Mouse (Mus musculus): ENCODE measurements around the gene Ap1b1.

DNA sequence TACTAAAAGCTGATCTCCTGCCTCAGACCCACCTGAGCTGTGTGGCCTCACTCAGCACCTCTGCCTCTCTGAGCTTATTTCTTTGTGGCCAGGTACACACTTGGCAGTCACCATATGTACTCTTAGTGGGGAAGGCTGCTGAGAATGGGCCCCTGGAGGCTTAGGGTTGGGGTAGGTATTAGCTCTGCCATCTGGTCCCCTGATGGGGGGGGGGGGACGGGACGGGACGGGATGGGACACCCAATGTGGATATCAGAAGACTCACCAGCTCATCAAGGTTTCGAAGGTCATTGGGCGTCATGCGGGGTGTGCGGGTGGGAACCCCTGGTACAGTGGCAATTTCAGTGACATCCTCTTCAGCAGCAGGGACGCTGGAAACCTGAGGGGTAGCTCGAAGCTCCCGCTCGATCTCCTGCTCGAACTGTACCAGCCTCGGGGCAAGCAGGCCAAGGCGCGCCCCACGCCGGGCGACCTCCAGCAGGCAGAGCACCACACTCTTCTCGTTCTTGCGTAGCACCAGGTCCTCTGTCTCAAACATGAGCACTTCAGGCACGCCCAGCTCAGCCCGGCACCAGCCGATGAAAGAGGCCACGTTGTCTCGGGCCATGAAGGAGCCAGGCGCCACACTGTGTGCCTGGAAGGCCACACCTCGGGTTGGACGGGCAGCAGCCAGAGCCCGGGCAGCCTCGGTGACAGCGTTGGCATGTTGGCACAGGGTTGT lies 77.1 kb downstream of the Ap1b1 start:
- TF ChIP-seq POLR2A (IDR thresholded peaks at IDR 0.05; ENCODE audit: borderline replicate concordance, low read depth, low read length) (no peak), CTCF (IDR thresholded peaks at IDR 0.05; ENCODE audit: low read depth, low read length) (no peak)

Data from bone marrow macrophage, adult 2 months (primary cell).